ENCODE assay signal across 29 mouse cellular contexts in genomic region chr4:136852119-136852518, GRCm38 (mm10). TPM values are rescaled to one million over a fixed set of nuclear protein-coding genes. Genes with fewer than 3 reads are reported as not detected.
DNase-seq lines count a peak whose midpoint lies in the region; ATAC-seq and TF ChIP-seq lines count a peak whose summit lies in the region.
"Had no signal": no experiment of that assay in that cellular context is flagged by ENCODE, and none has a peak within 500 bp of the region (broad histone marks: within the 10 kb centered on the region; RNA-seq: fewer than 3 reads in every experiment).

No protein-coding gene starts in this region.

- no peaks in the 10 kb centered on the region for H3K36me3 ChIP-seq in midbrain, embryonic 10.5 days
- H3K36me3 ChIP-seq in midbrain, embryonic 15.5 days (replicated peaks) = no peaks in the 10 kb centered on the region
- no peaks in the 10 kb centered on the region for H3K36me3 ChIP-seq in intestine, embryonic 14.5 days (ENCODE audit: control insufficient read depth, insufficient read depth, low read length)
- no peaks in the 10 kb centered on the region for H3K36me3 ChIP-seq in intestine, postnatal 0 days (ENCODE audit: control insufficient read depth, insufficient read depth)
- H3K36me3 ChIP-seq: embryonic facial prominence, embryonic 10.5 days; embryonic facial prominence, embryonic 13.5 days; forebrain, embryonic 12.5 days; G1E; heart, embryonic 10.5 days; heart, embryonic 13.5 days had no signal

- ATAC-seq in midbrain, embryonic 15.5 days (replicated peaks) = no peak
- peak; percentile 61 for ATAC-seq in intestine, embryonic 14.5 days (replicated peaks; ENCODE audit: low FRiP score, low TSS enrichment, low read depth)
- peak; percentile 76 for ATAC-seq in intestine, postnatal 0 days
- ATAC-seq: forebrain, embryonic 16.5 days; hindbrain, postnatal 0 days; Patski had no signal

- H3K27ac ChIP-seq in midbrain, embryonic 10.5 days (replicated peaks) = peak overlapping the region; percentile 39; the same call in 1 of the 2 replicates
- no peak overlapping the region for H3K27ac ChIP-seq in midbrain, embryonic 15.5 days
- H3K27ac ChIP-seq in intestine, embryonic 14.5 days (ENCODE audit: low read depth) = peak overlapping the region; percentile 77; the same call in 1 of the 2 replicates
- H3K27ac ChIP-seq in intestine, postnatal 0 days (ENCODE audit: low read depth, low read length) = peak overlapping the region; percentile 70
- H3K27ac ChIP-seq: embryonic facial prominence, embryonic 10.5 days; embryonic facial prominence, embryonic 13.5 days; forebrain, embryonic 12.5 days; heart, adult 2 months; heart, embryonic 10.5 days; heart, embryonic 13.5 days; hindbrain, embryonic 14.5 days; hindbrain, postnatal 0 days had no signal

- peaks cover 47% of the 10 kb centered on the region for H3K4me1 ChIP-seq in midbrain, embryonic 10.5 days
- peaks cover 3% of the 10 kb centered on the region for H3K4me1 ChIP-seq in midbrain, embryonic 15.5 days
- H3K4me1 ChIP-seq in intestine, embryonic 14.5 days (replicated peaks; ENCODE audit: control insufficient read depth, insufficient read depth, low read length) = no peaks in the 10 kb centered on the region
- 0 out of 2 replicates have a peak, but pooled peaks cover 4% of the 10 kb centered on the region for H3K4me1 ChIP-seq in intestine, postnatal 0 days (replicated peaks; ENCODE audit: control insufficient read depth, insufficient read depth, low read length)
- H3K4me1 ChIP-seq: heart, embryonic 10.5 days; heart, embryonic 13.5 days had no signal

- DNase-seq in midbrain, embryonic 10.5 days (ENCODE audit: low spot score) = no peak
- no peak for DNase-seq in intestine, embryonic 14.5 days (ENCODE audit: low spot score)
- DNase-seq in thymus, postnatal 25 days = no peak
- no peak for DNase-seq in adrenal gland, adult (ENCODE audit: inconsistent age in 2 of 2, low spot score in 1 of 2)
- DNase-seq: adrenal gland, adult 2 months; adrenal gland, postnatal 14 days; cerebellum, adult 11 months; cerebellum, adult 2 months; cerebellum, adult 9-11 months; cerebellum, postnatal 25 days; embryo, embryonic 11 days; gastrocnemius, postnatal 10 days; gastrocnemius, postnatal 36 days; heart, adult 2 months; heart, postnatal 14 days; heart, postnatal 4 days had no signal

- H3K4me3 ChIP-seq in midbrain, embryonic 10.5 days = no peak overlapping the region
- H3K4me3 ChIP-seq in midbrain, embryonic 15.5 days = no peak overlapping the region
- no peak overlapping the region for H3K4me3 ChIP-seq in intestine, embryonic 14.5 days (ENCODE audit: low read depth, low read length)
- no peak overlapping the region for H3K4me3 ChIP-seq in intestine, postnatal 0 days (ENCODE audit: low read depth, low read length)
- H3K4me3 ChIP-seq: embryonic facial prominence, embryonic 10.5 days; embryonic facial prominence, embryonic 13.5 days; erythroblast, embryonic 14.5 days; forebrain, embryonic 12.5 days; heart, adult 2 months; heart, embryonic 10.5 days; heart, embryonic 13.5 days had no signal

- no peak overlapping the region for H3K9ac ChIP-seq in midbrain, embryonic 15.5 days
- H3K9ac ChIP-seq in intestine, embryonic 14.5 days (ENCODE audit: low read length) = no peak overlapping the region
- no peak overlapping the region for H3K9ac ChIP-seq in intestine, postnatal 0 days (ENCODE audit: low read depth, low read length)
- H3K9ac ChIP-seq: embryonic facial prominence, embryonic 13.5 days; forebrain, embryonic 12.5 days; heart, embryonic 13.5 days; hindbrain, embryonic 14.5 days had no signal

- no peak overlapping the region for H3K4me2 ChIP-seq in midbrain, embryonic 15.5 days
- H3K4me2 ChIP-seq in intestine, embryonic 14.5 days (ENCODE audit: low read length) = no peak overlapping the region
- peak overlapping the region; percentile 52 for H3K4me2 ChIP-seq in intestine, postnatal 0 days (replicated peaks; ENCODE audit: low read depth)
- H3K4me2 ChIP-seq: embryonic facial prominence, embryonic 13.5 days; forebrain, embryonic 12.5 days; heart, embryonic 13.5 days; hindbrain, embryonic 14.5 days had no signal

- no peaks in the 10 kb centered on the region for H3K9me3 ChIP-seq in midbrain, embryonic 10.5 days (replicated peaks)
- H3K9me3 ChIP-seq in midbrain, embryonic 15.5 days = no peaks in the 10 kb centered on the region
- H3K9me3 ChIP-seq in intestine, embryonic 14.5 days (ENCODE audit: control insufficient read depth, low read length) = no peaks in the 10 kb centered on the region
- H3K9me3 ChIP-seq in intestine, postnatal 0 days (ENCODE audit: control insufficient read depth) = no peaks in the 10 kb centered on the region
- H3K9me3 ChIP-seq: embryonic facial prominence, embryonic 10.5 days; embryonic facial prominence, embryonic 13.5 days; forebrain, embryonic 12.5 days; G1E; heart, embryonic 10.5 days; heart, embryonic 13.5 days had no signal

- 78% methylated on average over 5 of the region's 5 CpGs for WGBS in midbrain, embryonic 10.5 days
- 66% methylated on average over 5 of the region's 5 CpGs for WGBS in midbrain, embryonic 15.5 days
- WGBS in intestine, embryonic 14.5 days = 43% methylated on average over 5 of the region's 5 CpGs
- 20% methylated on average over 5 of the region's 5 CpGs for WGBS in intestine, postnatal 0 days

- no peak for TF ChIP-seq CTCF in intestine, postnatal 0 days (IDR thresholded peaks at IDR 0.05; ENCODE audit: low read depth)

- H3K27me3 ChIP-seq in midbrain, embryonic 10.5 days (ENCODE audit: low read depth, poor library complexity, severe bottlenecking) = no peaks in the 10 kb centered on the region
- H3K27me3 ChIP-seq in midbrain, embryonic 15.5 days (replicated peaks) = no peaks in the 10 kb centered on the region
- H3K27me3 ChIP-seq in intestine, embryonic 14.5 days (replicated peaks; ENCODE audit: control insufficient read depth, insufficient read depth, low read length) = no peaks in the 10 kb centered on the region
- no peaks in the 10 kb centered on the region for H3K27me3 ChIP-seq in intestine, postnatal 0 days (replicated peaks; ENCODE audit: control insufficient read depth, insufficient read depth, low read length)
- H3K27me3 ChIP-seq: embryonic facial prominence, embryonic 13.5 days; forebrain, embryonic 12.5 days had no signal

RNA-seq across cellular contexts. Expression of gene Ephb2, which starts 16.3 kb away (rescaled TPM):
- 15.6 and 20.9 TPM in 2 replicates for polyA plus RNA-seq in midbrain, embryonic 10.5 days (2016; fragmentation: Nextera tagmentation; extraction: Ambion mirVana)
- 31.0 and 31.7 TPM in 2 replicates for polyA plus RNA-seq in midbrain, embryonic 15.5 days (2015; fragmentation: Nextera tagmentation; extraction: Ambion mirVana)
- polyA plus RNA-seq in intestine, embryonic 14.5 days (2014; fragmentation: Nextera tagmentation; extraction: Ambion mirVana) = 8.8 and 11.4 TPM in 2 replicates
- polyA plus RNA-seq in intestine, postnatal 0 days (2015; fragmentation: Nextera tagmentation; extraction: Ambion mirVana) = 5.7 TPM in 2 replicates
- polyA plus RNA-seq: erythroblast, embryonic 14.5 days had no signal

RNA-seq across cellular contexts. Expression of gene C1qb, which starts 33.9 kb away (rescaled TPM):
- 20.6 and 32.4 TPM in 2 replicates for polyA plus RNA-seq in midbrain, embryonic 10.5 days (2016; fragmentation: Nextera tagmentation; extraction: Ambion mirVana)
- polyA plus RNA-seq in midbrain, embryonic 15.5 days (2015; fragmentation: Nextera tagmentation; extraction: Ambion mirVana) = 39.7 and 49.0 TPM in 2 replicates
- 62.3 and 62.8 TPM in 2 replicates for polyA plus RNA-seq in intestine, embryonic 14.5 days (2014; fragmentation: Nextera tagmentation; extraction: Ambion mirVana)
- 67.7 and 71.4 TPM in 2 replicates for polyA plus RNA-seq in intestine, postnatal 0 days (2015; fragmentation: Nextera tagmentation; extraction: Ambion mirVana)
- polyA plus RNA-seq: Patski had no signal

RNA-seq across cellular contexts. Expression of gene C1qc, which starts 40.7 kb away (rescaled TPM):
- 7.1 and 12.9 TPM in 2 replicates for polyA plus RNA-seq in midbrain, embryonic 10.5 days (2016; fragmentation: Nextera tagmentation; extraction: Ambion mirVana)
- 21.7 and 28.4 TPM in 2 replicates for polyA plus RNA-seq in midbrain, embryonic 15.5 days (2015; fragmentation: Nextera tagmentation; extraction: Ambion mirVana)
- polyA plus RNA-seq in intestine, embryonic 14.5 days (2014; fragmentation: Nextera tagmentation; extraction: Ambion mirVana) = 27.5 and 32.3 TPM in 2 replicates
- 42.5 and 42.9 TPM in 2 replicates for polyA plus RNA-seq in intestine, postnatal 0 days (2015; fragmentation: Nextera tagmentation; extraction: Ambion mirVana)
- polyA plus RNA-seq: Patski had no signal

RNA-seq across cellular contexts. Expression of gene C1qa, which starts 46.5 kb away (rescaled TPM):
- polyA plus RNA-seq in midbrain, embryonic 10.5 days (2016; fragmentation: Nextera tagmentation; extraction: Ambion mirVana) = 4.9 and 9.1 TPM in 2 replicates
- 25.1 and 33.3 TPM in 2 replicates for polyA plus RNA-seq in midbrain, embryonic 15.5 days (2015; fragmentation: Nextera tagmentation; extraction: Ambion mirVana)
- 34.2 and 34.6 TPM in 2 replicates for polyA plus RNA-seq in intestine, embryonic 14.5 days (2014; fragmentation: Nextera tagmentation; extraction: Ambion mirVana)
- polyA plus RNA-seq in intestine, postnatal 0 days (2015; fragmentation: Nextera tagmentation; extraction: Ambion mirVana) = 44.8 and 48.0 TPM in 2 replicates
- polyA plus RNA-seq: G1E, Patski had no signal
